In the genomic region with DNA sequence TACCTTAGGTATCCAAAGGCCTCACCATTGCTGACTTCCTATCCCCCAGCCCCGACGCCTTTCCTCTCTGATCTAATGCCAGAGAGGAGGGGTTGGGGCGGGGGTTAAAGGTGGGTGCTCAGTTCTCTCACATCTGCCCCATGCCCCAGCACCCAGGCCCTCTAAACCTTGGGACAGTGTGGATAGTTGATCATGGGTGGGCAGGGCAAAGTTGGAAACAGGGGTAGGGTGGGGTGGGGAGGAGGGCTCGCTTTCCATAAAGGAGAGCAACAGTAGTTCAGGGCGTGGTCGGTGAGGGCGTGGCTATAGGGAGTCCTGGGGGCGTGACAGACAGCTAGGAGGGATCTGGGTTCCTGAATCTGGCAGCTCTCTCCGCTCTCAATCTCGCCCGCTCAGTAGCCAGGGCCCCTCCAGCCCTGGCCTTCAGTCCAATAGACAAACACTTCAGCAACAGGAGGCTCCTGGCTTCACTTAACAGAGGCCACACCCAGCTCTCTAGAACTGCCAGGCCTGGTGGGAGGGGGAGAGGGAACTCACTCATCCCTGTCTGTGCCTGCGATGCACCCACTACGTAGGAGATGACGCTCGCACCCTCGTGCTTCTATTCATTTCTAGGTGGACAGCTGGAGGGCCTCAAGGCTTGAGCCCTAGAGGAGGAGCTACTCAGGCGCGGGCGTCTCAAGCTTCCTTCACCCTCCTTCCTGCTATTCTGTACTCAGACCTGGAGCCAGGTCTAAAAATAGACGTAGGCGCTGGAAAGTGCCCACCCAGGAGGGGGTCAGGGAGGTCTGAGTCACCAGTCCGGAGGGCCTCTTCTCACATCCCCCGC, we compare ENCODE assay signal across 8 mouse cellular contexts. TPM values are rescaled to one million over a fixed set of nuclear protein-coding genes. Genes with fewer than 3 reads are reported as not detected.
A peak's percentile ranks its signal among the peaks of the same experiment; 100 is the strongest.
DNase-seq lines count a peak whose midpoint lies in the region; ATAC-seq lines count a peak whose summit lies in the region.

No protein-coding gene starts in this region.

- H3K4me1 ChIP-seq in hindbrain, embryonic 10.5 days (replicated peaks): peaks cover 30% of the 10 kb centered on the region
- peaks cover 33% of the 10 kb centered on the region for H3K4me1 ChIP-seq in hindbrain, embryonic 14.5 days (replicated peaks; ENCODE audit: control insufficient read depth, insufficient read depth, low read length)
- H3K4me1 ChIP-seq in intestine, embryonic 16.5 days (ENCODE audit: control insufficient read depth, insufficient read depth, low read length): peaks cover 12% of the 10 kb centered on the region
- no peaks in the 10 kb centered on the region for H3K4me1 ChIP-seq in liver, embryonic 13.5 days (replicated peaks)

- H3K36me3 ChIP-seq in hindbrain, embryonic 10.5 days: no peaks in the 10 kb centered on the region
- H3K36me3 ChIP-seq in hindbrain, embryonic 14.5 days (replicated peaks; ENCODE audit: control insufficient read depth, insufficient read depth): no peaks in the 10 kb centered on the region
- H3K36me3 ChIP-seq in intestine, embryonic 16.5 days (ENCODE audit: control insufficient read depth, insufficient read depth, low read length): no peaks in the 10 kb centered on the region
- H3K36me3 ChIP-seq in liver, embryonic 13.5 days: no peaks in the 10 kb centered on the region

- H3K27me3 ChIP-seq in hindbrain, embryonic 10.5 days (ENCODE audit: insufficient read depth, poor library complexity, severe bottlenecking): peaks cover 51% of the 10 kb centered on the region
- no peaks in the 10 kb centered on the region for H3K27me3 ChIP-seq in hindbrain, embryonic 14.5 days (ENCODE audit: control insufficient read depth, insufficient read depth, low read length)
- no peaks in the 10 kb centered on the region for H3K27me3 ChIP-seq in intestine, embryonic 16.5 days (replicated peaks; ENCODE audit: control insufficient read depth, insufficient read depth, low read length)
- H3K27me3 ChIP-seq in liver, embryonic 13.5 days: peaks cover 62% of the 10 kb centered on the region

- peak overlapping the region; percentile 25; the same call in 1 of the 2 replicates for H3K27ac ChIP-seq in hindbrain, embryonic 10.5 days
- no peak overlapping the region for H3K27ac ChIP-seq in hindbrain, embryonic 14.5 days
- H3K27ac ChIP-seq in intestine, embryonic 16.5 days (ENCODE audit: low read length): peak overlapping the region; percentile 64
- H3K27ac ChIP-seq in liver, embryonic 13.5 days: no peak overlapping the region

- peak; percentile 25 for DNase-seq in hindbrain, embryonic 10.5 days (ENCODE audit: low spot score)
- no peak for DNase-seq in hindbrain, embryonic 14.5 days (ENCODE audit: low spot score)
- DNase-seq in embryo, embryonic 10 days (ENCODE audit: low spot score): peak; percentile 65
- DNase-seq in gastrocnemius, postnatal 4 days (ENCODE audit: low spot score in 2 of 2): peak; percentile 44 to 67
- DNase-seq in liver, embryonic 13.5 days: no peak
- DNase-seq in retina, embryonic 14.5 days (ENCODE audit: low spot score): peak; percentile 55

- no peak overlapping the region for H3K4me2 ChIP-seq in hindbrain, embryonic 14.5 days (replicated peaks)
- peak overlapping the region; percentile 35 for H3K4me2 ChIP-seq in intestine, embryonic 16.5 days (ENCODE audit: low read depth, low read length)
- no peak overlapping the region for H3K4me2 ChIP-seq in liver, embryonic 13.5 days

- H3K9me3 ChIP-seq in hindbrain, embryonic 10.5 days: no peaks in the 10 kb centered on the region
- no peaks in the 10 kb centered on the region for H3K9me3 ChIP-seq in hindbrain, embryonic 14.5 days (ENCODE audit: control insufficient read depth, low read length)
- H3K9me3 ChIP-seq in intestine, embryonic 16.5 days (ENCODE audit: control insufficient read depth, low read length): no peaks in the 10 kb centered on the region
- H3K9me3 ChIP-seq in liver, embryonic 13.5 days (replicated peaks): no peaks in the 10 kb centered on the region

- 11% methylated on average over 23 of the region's 23 CpGs for WGBS in hindbrain, embryonic 10.5 days
- 12% methylated on average over 23 of the region's 23 CpGs for WGBS in hindbrain, embryonic 14.5 days
- 7% methylated on average over 23 of the region's 23 CpGs for WGBS in intestine, embryonic 16.5 days
- WGBS in liver, embryonic 13.5 days (ENCODE audit: insufficient replicate concordance): 10% methylated on average over 23 of the region's 23 CpGs

- H3K4me3 ChIP-seq in hindbrain, embryonic 10.5 days: peak overlapping the region; percentile 21
- no peak overlapping the region for H3K4me3 ChIP-seq in hindbrain, embryonic 14.5 days (replicated peaks; ENCODE audit: low read length)
- H3K4me3 ChIP-seq in intestine, embryonic 16.5 days (ENCODE audit: low read length): peak overlapping the region; percentile 19; the same call in 1 of the 2 replicates
- H3K4me3 ChIP-seq in liver, embryonic 13.5 days (replicated peaks): no peak overlapping the region

- ATAC-seq in hindbrain, embryonic 14.5 days (ENCODE audit: low FRiP score): no peak
- ATAC-seq in intestine, embryonic 16.5 days: peak; percentile 90
- 0 out of 2 replicates have a peak, but pooled peaks have one; percentile 18 for ATAC-seq in liver, embryonic 13.5 days (ENCODE audit: low read depth)
- ATAC-seq in activated CD4-positive, CD25-positive, alpha-beta regulatory T cell, adult 4 months: no peak

- H3K9ac ChIP-seq in hindbrain, embryonic 14.5 days: no peak overlapping the region
- peak overlapping the region; percentile 9 for H3K9ac ChIP-seq in intestine, embryonic 16.5 days (ENCODE audit: low read depth, low read length)
- H3K9ac ChIP-seq in liver, embryonic 13.5 days: no peak overlapping the region

RNA-seq across cellular contexts. Expression of a gene that starts 10.9 kb away (rescaled TPM):
- polyA plus RNA-seq in hindbrain, embryonic 10.5 days (2016; fragmentation: Nextera tagmentation; extraction: Ambion mirVana): 7.2 and 8.7 TPM in 2 replicates
- 10.1 and 11.1 TPM in 2 replicates for polyA plus RNA-seq in hindbrain, embryonic 14.5 days (2014; fragmentation: Nextera tagmentation; extraction: Ambion mirVana)
- total RNA-seq in gastrocnemius, postnatal 4 days (2021): 100 to 1,000 TPM; 125 to 153 TPM
- 36.3 and 45.1 TPM in 2 replicates for polyA plus RNA-seq in intestine, embryonic 16.5 days (2015; fragmentation: Nextera tagmentation; extraction: Ambion mirVana)
- 3.1 and 3.3 TPM in 2 replicates for polyA plus RNA-seq in liver, embryonic 13.5 days (2015; fragmentation: Nextera tagmentation; extraction: Ambion mirVana)
- polyA plus RNA-seq in activated CD4-positive, CD25-positive, alpha-beta regulatory T cell, adult 4 months (2017; shearing (Covaris generic)): not detected

RNA-seq across cellular contexts. Expression of a gene that starts 52.1 kb away (rescaled TPM):
- 2.0 and 3.1 TPM in 2 replicates for polyA plus RNA-seq in hindbrain, embryonic 10.5 days (2016; fragmentation: Nextera tagmentation; extraction: Ambion mirVana)
- 16.9 and 19.0 TPM in 2 replicates for polyA plus RNA-seq in hindbrain, embryonic 14.5 days (2014; fragmentation: Nextera tagmentation; extraction: Ambion mirVana)
- 1 to 10 TPM; 3.0 to 5.1 TPM for total RNA-seq in gastrocnemius, postnatal 4 days (2021)
- polyA plus RNA-seq in intestine, embryonic 16.5 days (2015; fragmentation: Nextera tagmentation; extraction: Ambion mirVana): 0.99 and 1.0 TPM in 2 replicates
- polyA plus RNA-seq in liver, embryonic 13.5 days (2015; fragmentation: Nextera tagmentation; extraction: Ambion mirVana): 0.03 and 0.27 TPM in 2 replicates
- polyA plus RNA-seq in activated CD4-positive, CD25-positive, alpha-beta regulatory T cell, adult 4 months (2017; shearing (Covaris generic)): 1 to 10 TPM in 1 of 2 experiments, not detected in 1; 1.4 TPM

Comparison
In these comparisons a context has a peak if more than half of its experiments do, and no peak if none do; other contexts are left out.
1. DNase-seq: peak in hindbrain, embryonic 10.5 days (single experiment), embryo, embryonic 10 days (single experiment), gastrocnemius, postnatal 4 days (2 of 2) and retina, embryonic 14.5 days (single experiment); none in hindbrain, embryonic 14.5 days (single experiment) and liver, embryonic 13.5 days (single experiment).
2. H3K27ac ChIP-seq: peak in hindbrain, embryonic 10.5 days (single experiment) and intestine, embryonic 16.5 days (single experiment); none in hindbrain, embryonic 14.5 days (single experiment) and liver, embryonic 13.5 days (single experiment).
3. H3K4me3 ChIP-seq: peak in hindbrain, embryonic 10.5 days (single experiment) and intestine, embryonic 16.5 days (single experiment); none in hindbrain, embryonic 14.5 days (single experiment) and liver, embryonic 13.5 days (single experiment).
4. ATAC-seq: peak in intestine, embryonic 16.5 days (single experiment) and liver, embryonic 13.5 days (single experiment); none in hindbrain, embryonic 14.5 days (single experiment) and activated CD4-positive, CD25-positive, alpha-beta regulatory T cell, adult 4 months (single experiment).